Mouse (Mus musculus) lung, embryonic 15.5 days (tissue): ENCODE data around the gene Vmn2r76. TPM values are rescaled to one million over a fixed set of nuclear protein-coding genes. Genes with fewer than 3 reads are reported as not detected.
"Not testable (repeated sequence)": the region's sequence is repeated elsewhere in the genome, so short reads cannot be mapped to it uniquely, and the experiment has no call there.

Experiments
- ATAC-seq: fragments of 200-750 bp; cut with Nextera tagmentation; 2 replicates; pipeline ENCODE4 v1.8.0; 2017; ENCODE audit warnings: moderate number of reproducible peaks, borderline replicate concordance; ENCODE audit not compliant: low FRiP score, low TSS enrichment; ENCODE audit errors: extremely low read depth
- H3K27ac ChIP-seq: fragments of 300-500 bp; sonication (generic); 2 replicates; pipeline ENCODE4 v1.5.1; 2015; ENCODE audit warnings: moderate library complexity, mild to moderate bottlenecking, inconsistent platforms
- H3K27me3 ChIP-seq: fragments of 300-500 bp; sonication (generic); 2 replicates; pipeline ENCODE4 v1.6.1; 2015; ENCODE audit warnings: inconsistent platforms
- H3K36me3 ChIP-seq: fragments of 300-500 bp; sonication (generic); 2 replicates; pipeline ENCODE4 v1.6.1; 2015; ENCODE audit warnings: inconsistent platforms
- H3K4me1 ChIP-seq: fragments of 300-500 bp; sonication (generic); 2 replicates; pipeline ENCODE4 v1.6.1; 2015; ENCODE audit warnings: inconsistent platforms
- H3K4me2 ChIP-seq: fragments of 300-500 bp; sonication (generic); 2 replicates; pipeline ENCODE4 v1.6.1; 2015; ENCODE audit warnings: inconsistent platforms, mild to moderate bottlenecking, moderate library complexity
- H3K4me3 ChIP-seq: fragments of 300-500 bp; sonication (generic); 2 replicates; pipeline ENCODE4 v1.5.1; 2015; ENCODE audit warnings: mild to moderate bottlenecking, inconsistent platforms
- H3K9ac ChIP-seq: fragments of 300-500 bp; sonication (generic); 2 replicates; pipeline ENCODE4 v1.6.1; 2015; ENCODE audit warnings: inconsistent platforms
- H3K9me3 ChIP-seq: fragments of 300-500 bp; sonication (generic); 2 replicates; pipeline ENCODE4 v1.6.1; 2016; ENCODE audit warnings: inconsistent platforms
- WGBS: fragments of 180-500 bp; shearing (Covaris S2); methylation state at CpG from one replicate; pipeline ENCODE4 v1.1.7; 2015; 5-methylcytosine and 5-hydroxymethylcytosine counted together
- polyA plus RNA-seq: library from polyadenylated mRNA; unstranded; fragments of >200 nt; fragmentation: Nextera tagmentation; extraction: Ambion mirVana; gene quantifications from 2 replicates; pipeline ENCODE4 v1.2.1, GENCODE M21; 2015

Gene Vmn2r76
- polyA plus RNA-seq = not detected in 2 replicates

DNA sequence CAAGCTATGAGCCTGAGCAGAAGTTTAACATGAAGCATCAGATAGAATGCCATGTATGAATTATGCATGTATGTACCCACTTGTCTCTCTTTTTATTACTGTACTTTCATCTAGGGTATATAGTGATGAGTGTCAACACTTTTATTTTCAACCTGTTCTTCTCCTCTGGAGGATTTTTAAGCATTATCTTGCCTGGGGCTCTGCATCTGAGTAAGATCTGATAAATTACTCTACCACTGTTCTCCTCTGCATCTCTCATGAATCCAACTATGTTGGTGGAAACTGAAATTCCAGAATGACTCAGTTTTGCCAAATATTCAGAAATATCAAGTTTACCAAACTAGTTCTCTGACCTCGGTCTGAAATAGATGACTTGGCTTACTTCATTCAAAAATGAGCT lies at the start of gene Vmn2r76:
TSS of gene Vmn2r76 (minus strand) at position 101 of the 400 bp plus-strand sequence.
- H3K27ac ChIP-seq = no peak within 1 kb of the TSS
- H3K4me2 ChIP-seq = no peak within 1 kb of the TSS
- H3K4me3 ChIP-seq = no peak within 1 kb of the TSS
- no peaks in the 10 kb centered on the region for H3K9me3 ChIP-seq
- no peak for ATAC-seq
- 63% methylated on average over 1 of the region's 1 CpGs for whole genome bisulfite sequencing
- no peaks in the 10 kb centered on the region for H3K36me3 ChIP-seq
- H3K27me3 ChIP-seq = no peaks in the 10 kb centered on the region
- H3K9ac ChIP-seq = no peak within 1 kb of the TSS
- H3K4me1 ChIP-seq = no peaks in the 10 kb centered on the region

DNA sequence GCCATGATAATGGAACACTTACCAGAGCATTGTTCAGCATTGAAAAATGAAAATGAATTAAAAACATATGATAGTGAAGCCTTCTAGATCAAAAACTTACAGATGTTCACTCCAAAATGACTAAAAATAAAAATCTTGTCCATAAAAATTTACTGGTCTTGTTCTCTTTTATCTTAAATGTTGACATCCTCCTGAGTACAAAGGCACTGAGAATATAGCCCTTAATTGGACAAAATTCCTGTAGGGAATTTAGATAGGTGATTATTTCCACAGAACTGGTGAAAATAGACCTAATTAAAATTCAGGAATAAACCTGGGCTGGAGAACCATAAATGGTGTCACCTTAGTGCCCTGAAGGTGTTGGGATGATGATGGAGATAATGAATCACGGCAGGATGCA lies 31.0 kb upstream of the Vmn2r76 start, which contains the start of gene Olfr310:
TSS of gene Olfr310 (minus strand) at position 101 of the 400 bp plus-strand sequence.
- H3K9ac ChIP-seq = no peak within 1 kb of the TSS
- no peaks in the 10 kb centered on the region for H3K9me3 ChIP-seq
- ATAC-seq = no peak
- H3K27ac ChIP-seq = no peak within 1 kb of the TSS
- H3K4me1 ChIP-seq = no peaks in the 10 kb centered on the region
- H3K27me3 ChIP-seq = no peaks in the 10 kb centered on the region
- 42% methylated on average over 1 of the region's 1 CpGs for WGBS
- H3K4me2 ChIP-seq = no peak within 1 kb of the TSS
- no peaks in the 10 kb centered on the region for H3K36me3 ChIP-seq
- H3K4me3 ChIP-seq = no peak within 1 kb of the TSS

DNA sequence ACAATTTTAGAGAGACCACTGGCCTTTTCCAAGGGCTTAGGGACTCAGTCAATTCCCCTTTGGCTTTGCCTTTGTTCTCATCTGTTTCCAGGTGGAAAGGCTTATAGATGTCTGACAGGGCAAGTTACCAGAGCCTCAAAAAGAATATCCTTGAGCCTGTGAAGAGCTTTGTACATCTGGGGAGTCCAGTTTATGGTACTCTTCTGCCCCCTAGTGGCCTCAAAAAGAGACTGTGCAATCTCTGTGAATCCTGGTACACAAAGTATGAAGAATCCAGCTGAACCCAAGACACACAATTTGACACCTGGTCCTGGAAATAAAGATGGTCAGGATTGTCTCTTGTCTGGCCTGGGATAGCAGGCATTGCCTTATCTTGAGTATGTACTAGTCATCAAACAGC lies 34.8 kb downstream of the Vmn2r76 start:
- Histone ChIP-seq H3K4me2 (no peak overlapping the region), H3K9ac (no peak overlapping the region), H3K27ac (no peak overlapping the region), H3K4me3 (no peak overlapping the region), H3K4me1 (no peaks in the 10 kb centered on the region), H3K27me3 (no peaks in the 10 kb centered on the region), H3K36me3 (no peaks in the 10 kb centered on the region), H3K9me3 (no peaks in the 10 kb centered on the region)
- ATAC-seq = no peak

DNA sequence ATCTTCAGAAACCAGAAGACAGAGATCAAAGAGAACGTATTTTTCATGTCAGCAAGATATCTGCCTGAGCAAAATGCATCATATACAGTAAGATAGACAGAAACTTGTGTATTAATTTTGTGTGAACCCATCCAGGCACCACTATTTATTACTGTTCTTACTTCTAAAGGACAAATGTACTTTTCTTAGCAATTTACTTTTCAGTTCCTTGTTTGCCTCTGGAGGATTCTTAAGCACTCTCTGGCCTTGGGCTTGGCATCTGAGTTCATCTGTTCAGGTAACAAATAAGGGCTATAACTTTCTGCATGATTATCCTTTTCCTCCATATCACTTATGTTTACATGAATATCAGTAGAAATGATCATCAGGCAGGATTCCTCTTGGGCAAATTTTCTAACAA lies 74.4 kb downstream of the Vmn2r76 start, which contains the start of gene Vmn2r75:
TSS of gene Vmn2r75 (minus strand) at position 101 of the 400 bp plus-strand sequence.
- H3K9me3 ChIP-seq, H3K4me1 ChIP-seq: not testable (repeated sequence)

More for the DNA sequence above, 74.4 kb downstream of the Vmn2r76 start, which contains the start of gene Vmn2r75:
- H3K36me3 ChIP-seq, H3K9ac ChIP-seq, H3K4me2 ChIP-seq, ATAC-seq, H3K4me3 ChIP-seq, H3K27me3 ChIP-seq, H3K27ac ChIP-seq: not testable (repeated sequence)
- 58% methylated on average over 1 of the region's 1 CpGs for WGBS

Other genes starting within 250 kb of the Vmn2r76 start
- gene Vmn2r75, start 74.5 kb downstream of the Vmn2r76 start, polyA plus RNA-seq = not detected in 2 replicates
- not detected in 2 replicates for gene Olfr310, start 30.9 kb upstream of the Vmn2r76 start, polyA plus RNA-seq
- gene Olfr309, start 67.4 kb upstream of the Vmn2r76 start, polyA plus RNA-seq = not detected in 2 replicates
- gene Olfr308, start 79.3 kb upstream of the Vmn2r76 start, polyA plus RNA-seq = not detected in 2 replicates
- not detected in 2 replicates for gene Olfr307, start 91.3 kb upstream of the Vmn2r76 start, polyA plus RNA-seq
- gene Olfr305, start 120.6 kb upstream of the Vmn2r76 start, polyA plus RNA-seq = not detected in 2 replicates
- gene Olfr304, start 140.3 kb upstream of the Vmn2r76 start, polyA plus RNA-seq = not detected in 2 replicates
- not detected in 2 replicates for gene Olfr303, start 151.5 kb upstream of the Vmn2r76 start, polyA plus RNA-seq
- gene Olfr301, start 157.5 kb upstream of the Vmn2r76 start, polyA plus RNA-seq = not detected in 2 replicates
- not detected in 2 replicates for gene Olfr299, start 213.6 kb upstream of the Vmn2r76 start, polyA plus RNA-seq
- not detected in 2 replicates for gene Olfr298, start 246.2 kb upstream of the Vmn2r76 start, polyA plus RNA-seq